Mouse (Mus musculus): ENCODE data around the gene Flii.

Flii gene

GRCm38 (mm10) chr11:60726601-60727391, at the start of gene Flii:
Gene Flii (minus strand): TSS chr11:60727263.
- DNase-seq (ENCODE audit: low spot score) = peak; percentile 88

GRCm38 (mm10) chr11:60776107-60776828, 49.2 kb upstream of the Flii start:
- no peak for DNase-seq (ENCODE audit: low spot score)

DNA sequence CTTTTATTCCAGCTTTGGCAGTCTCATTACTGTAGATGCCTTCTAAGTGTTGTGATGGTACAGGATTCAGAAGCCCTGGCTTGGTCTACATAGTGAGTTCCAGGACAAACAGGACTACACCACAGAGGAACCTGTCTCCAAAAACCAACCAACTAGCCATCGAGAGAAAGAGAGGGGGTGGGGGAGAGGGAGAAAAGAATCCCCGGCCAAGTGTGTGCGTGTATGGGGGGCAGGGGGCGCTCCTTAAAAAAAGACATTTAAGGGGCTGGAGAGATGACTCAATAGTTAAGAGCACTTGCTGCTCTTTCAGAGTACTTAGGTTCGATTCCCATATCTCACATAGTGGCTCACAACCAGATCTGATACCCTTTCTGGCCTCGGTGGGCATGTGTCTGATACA, 48.5 kb upstream of the Flii start:
- DNase-seq (ENCODE audit: low spot score) = no peak

DNA sequence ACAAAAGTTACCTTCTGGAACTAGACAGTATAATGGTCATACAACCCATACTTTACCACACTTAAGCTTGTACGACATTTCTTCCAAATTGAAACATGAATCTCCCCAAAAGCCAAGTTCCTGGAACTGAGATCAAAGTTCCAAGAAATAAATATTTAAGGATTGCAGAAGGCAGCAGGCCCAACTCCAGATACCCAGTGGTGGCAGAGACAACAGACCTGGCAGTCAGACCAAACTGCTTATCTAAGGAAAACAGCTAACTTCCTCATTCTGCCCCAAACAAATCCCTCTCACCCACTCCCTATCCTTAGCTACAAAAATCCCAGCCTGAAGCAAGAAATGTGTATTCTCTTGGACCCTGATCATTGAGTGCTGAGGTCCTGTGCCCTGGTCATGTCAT, 47.8 kb upstream of the Flii start:
- DNase-seq (ENCODE audit: low spot score) = no peak

DNA sequence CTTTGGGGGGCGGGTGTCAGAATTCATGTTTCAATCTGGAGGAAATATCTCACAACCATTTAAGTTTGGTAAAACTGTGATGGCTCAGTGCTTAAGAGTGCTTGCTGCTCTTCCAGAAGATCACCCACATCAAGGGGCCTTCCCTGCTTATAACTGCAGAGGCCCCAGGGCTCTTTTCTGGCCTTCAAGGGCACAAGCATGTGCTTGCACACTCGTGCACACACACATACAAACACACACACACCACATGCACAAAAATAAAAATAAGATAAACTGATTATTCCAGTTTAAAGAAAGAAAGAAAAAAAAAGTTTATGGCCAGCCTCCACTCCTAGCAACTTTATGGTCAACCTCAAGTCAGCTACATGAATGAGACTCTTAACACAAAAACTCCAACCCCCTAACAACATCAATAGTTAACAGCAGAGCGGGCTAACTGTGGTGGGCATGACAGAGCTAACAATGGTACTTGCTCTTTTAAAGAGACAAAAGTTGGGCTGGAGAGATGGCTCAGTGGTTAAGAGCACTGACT, 47.2 kb upstream of the Flii start:
- no peak for DNase-seq (ENCODE audit: low spot score)

DNA sequence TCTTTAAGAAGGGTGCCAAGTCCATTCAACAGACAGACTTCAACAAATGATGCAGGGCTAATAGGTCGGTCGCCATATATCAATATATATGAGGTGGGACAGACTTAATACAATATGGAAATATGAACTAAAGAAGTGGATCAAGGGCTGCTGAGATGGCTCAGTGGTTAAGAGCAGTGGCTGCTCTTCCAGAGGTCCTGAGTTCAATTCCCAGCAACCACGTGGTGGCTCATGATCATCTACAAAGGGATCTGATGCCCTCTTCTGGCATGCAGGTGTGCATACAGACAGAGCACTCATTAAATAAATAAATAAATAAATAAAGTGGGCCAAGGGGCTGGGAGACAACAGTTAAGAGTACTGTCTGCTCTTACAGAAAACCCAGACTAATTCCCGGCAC, 45.1 kb upstream of the Flii start:
- no peak for DNase-seq (ENCODE audit: low spot score)

GRCm38 (mm10) chr11:60770776-60771175, 43.7 kb upstream of the Flii start:
- DNase-seq (ENCODE audit: low spot score) = no peak

DNA sequence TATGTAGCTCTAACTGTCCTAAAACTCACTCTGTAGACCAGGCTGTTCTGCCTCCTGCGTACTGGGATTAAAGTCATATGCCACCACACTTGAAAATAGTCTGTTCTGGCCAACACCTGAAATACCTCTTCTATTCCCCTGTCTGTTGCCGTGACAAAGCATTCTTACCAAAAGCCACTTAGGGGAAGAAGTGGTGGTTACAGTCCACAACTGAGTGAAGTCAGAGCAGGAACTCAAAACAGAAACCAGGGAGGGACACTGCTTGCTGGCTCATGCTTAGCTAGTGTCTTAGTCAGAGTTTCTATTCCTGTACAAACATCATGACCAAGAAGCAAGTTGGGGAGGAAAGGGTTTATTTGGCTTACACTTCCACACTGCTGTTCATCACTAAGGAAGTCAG, 42.3 kb upstream of the Flii start:
- no peak for DNase-seq (ENCODE audit: low spot score)

GRCm38 (mm10) chr11:60766969-60767368, 39.9 kb upstream of the Flii start:
- DNase-seq (ENCODE audit: low spot score) = no peak

- DNase-seq (ENCODE audit: low spot score) = no peak
Measured at GRCm38 (mm10) chr11:60761681-60762080, 34.6 kb upstream of the Flii start.

DNA sequence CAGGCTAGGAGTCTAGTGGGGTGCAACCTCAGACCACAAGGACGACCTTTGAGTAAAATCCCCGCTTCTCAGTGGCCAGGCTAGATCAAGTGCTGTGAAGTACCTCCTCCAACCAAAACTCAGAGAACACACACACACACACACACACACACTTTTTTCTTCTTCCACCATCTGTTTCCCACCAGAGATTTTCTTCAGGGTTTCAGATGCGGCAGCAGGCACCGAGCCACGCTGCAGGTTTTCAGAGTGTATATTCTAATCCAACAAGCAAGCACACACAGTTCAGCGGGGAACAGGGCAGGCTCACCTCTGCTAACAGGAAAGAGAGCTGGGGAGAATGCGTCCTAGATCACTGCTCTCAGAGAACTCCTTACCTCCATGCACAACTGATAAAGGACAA, 28.5 kb upstream of the Flii start:
- no peak for DNase-seq (ENCODE audit: low spot score)

DNA sequence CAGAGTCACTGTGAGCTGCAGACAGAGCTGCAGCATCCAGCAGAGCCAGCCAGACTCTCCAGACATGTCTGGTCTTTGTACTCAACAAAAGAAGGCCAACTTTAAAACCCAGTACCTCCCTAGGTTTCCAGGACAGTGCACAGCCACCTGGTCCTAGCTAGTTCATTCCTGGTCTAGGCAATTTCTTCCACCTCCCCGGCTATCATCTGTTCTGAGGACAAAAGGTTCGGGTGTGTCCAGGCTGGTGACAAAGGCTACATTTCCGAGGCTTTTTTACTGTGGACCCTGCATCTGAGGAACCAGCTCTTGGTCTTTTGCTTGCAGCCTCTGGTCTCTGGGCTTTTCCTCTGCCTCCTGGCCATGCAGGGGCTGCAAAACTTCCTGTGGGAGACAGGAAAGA, 13.3 kb upstream of the Flii start:
- DNase-seq (ENCODE audit: low spot score) = no peak

DNA sequence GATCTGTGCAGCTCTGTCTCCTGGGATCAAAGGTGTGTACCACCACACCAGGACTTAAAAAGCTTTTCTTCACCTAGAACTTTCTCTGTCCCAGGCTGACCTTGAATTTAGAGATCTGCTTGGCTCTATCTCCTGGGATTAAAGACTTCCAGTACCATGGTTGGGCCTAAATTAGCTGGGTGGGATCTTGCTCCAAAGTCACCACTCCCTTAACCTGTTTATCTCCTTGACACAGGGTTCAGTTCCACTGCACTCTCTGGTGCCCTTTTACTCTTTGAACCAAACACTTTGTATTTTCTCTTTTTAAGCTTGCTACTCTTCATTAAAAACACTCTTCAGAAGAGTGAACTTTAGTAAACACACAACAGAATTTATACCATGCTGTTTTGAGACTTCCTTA, 10.4 kb upstream of the Flii start:
- DNase-seq (ENCODE audit: low spot score) = no peak

DNA sequence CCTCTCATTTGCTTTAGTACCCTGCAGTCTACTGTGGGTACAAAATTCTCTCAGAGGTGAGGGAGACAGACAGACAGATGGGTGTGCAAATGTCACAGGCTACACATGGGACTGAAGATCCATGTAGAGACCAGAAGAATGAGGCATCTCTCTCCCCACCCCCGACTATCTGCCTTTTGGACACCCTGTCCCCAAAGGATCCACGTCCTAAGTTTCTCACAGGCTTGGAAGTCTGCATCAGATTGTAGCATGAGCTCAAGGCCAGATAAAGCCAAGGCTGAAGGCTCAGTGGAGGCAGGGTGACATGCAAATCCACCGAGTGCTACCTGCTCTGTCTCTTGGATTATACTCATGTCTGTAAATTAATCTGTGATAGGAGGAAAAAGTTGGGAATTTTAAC, 9.4 kb upstream of the Flii start:
- no peak for DNase-seq (ENCODE audit: low spot score)

DNA sequence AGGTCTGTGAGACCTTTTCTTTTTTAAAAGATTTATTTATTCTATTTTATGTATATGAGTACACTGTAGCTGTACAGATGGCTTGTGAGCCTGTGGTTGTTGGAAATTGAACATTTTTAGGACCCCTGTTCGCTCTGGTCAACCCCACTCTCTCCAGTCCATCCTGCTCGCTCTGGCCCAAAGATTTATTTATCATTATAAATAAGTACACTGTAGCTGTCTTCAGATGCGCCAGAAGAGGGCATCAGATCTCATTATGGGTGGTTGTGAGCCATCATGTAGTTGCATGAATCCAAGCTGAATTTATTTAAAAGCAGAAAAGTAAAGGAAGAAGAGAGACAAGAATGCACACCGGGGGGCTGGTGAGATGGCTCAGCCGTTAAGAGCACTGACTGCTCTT, 8.1 kb upstream of the Flii start:
- DNase-seq (ENCODE audit: low spot score) = no peak

DNA sequence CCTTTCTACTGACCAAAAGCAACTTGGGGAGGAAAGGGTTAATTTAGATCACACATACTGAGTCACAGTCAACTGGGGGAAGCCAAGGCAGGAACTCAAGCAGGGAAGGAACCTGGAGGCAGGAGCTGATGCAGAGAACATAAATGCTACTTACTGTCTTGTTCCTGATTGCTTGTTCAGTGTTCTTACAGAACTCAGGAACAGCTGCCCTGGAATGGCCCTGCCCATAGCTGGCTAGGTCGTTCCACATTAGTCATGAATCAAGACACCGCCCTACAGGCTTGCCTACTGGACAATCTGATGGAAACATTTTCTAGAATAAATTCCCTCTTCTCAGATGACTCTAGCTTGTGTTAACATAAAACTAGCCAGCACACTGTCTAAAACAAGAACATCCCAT, 7.1 kb upstream of the Flii start:
- DNase-seq (ENCODE audit: low spot score) = no peak

DNA sequence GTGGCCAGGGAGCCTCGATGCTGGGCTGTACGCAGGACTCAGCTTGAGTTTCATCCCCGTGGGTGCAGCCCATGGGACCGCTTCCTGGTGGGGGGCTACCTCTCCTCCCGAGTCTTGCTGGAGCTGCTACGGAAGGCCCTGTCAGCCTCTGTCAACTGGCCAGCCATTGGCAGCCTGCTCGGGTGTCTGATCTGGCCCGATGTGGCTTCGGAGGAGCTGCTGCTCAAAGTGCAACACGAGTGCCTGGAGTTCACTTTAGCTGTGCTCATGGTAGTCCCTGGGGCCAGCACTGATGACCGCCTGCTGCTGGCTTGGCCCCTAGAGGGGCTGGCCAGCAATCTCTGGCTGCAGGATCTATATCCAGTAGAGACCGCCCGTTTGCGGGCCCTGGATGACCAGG, 4.2 kb upstream of the Flii start:
- no peak for DNase-seq (ENCODE audit: low spot score)

DNA sequence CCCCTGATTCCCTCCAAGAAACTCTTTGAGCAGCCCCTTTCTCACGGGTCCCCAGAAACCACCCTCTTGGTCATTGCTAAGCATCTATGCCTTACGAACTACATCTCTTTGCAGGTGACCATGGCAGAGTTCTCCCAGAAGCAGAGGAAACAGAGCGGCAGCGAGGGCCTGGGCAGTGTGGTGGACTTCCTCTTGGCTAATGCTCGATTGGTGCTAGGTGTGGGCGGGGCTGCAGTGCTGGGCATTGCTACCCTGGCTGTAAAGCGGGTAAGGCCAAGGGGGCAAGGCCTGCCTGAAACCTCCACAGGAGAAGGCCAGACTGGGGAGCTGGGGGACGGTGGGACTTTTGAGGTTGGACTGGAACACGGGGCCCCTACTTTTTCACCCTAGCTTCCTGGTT, 3.1 kb upstream of the Flii start:
- no peak for DNase-seq (ENCODE audit: low spot score)

DNA sequence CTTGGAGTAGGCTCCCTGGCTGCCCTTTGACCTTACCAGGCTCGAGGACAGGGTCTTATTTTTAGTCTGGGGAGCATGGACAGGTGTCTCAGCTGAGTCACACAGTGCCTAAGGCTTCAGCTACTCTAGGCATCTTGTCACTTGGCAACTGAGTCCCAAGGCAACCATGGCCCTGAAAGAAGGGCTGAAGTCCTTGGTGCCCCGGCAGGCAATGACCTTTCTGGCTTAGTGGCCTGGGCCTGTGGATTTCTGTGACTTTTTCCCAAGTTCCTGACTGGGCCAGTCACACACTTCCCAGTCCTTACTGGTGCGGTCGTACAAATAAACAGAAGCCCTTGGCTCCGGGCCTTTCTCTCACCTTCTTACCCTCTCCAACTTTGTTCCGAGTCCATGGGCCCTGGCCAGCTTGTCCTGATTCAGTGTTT, 2.2 kb upstream of the Flii start:
- DNase-seq (ENCODE audit: low spot score) = no peak

DNA sequence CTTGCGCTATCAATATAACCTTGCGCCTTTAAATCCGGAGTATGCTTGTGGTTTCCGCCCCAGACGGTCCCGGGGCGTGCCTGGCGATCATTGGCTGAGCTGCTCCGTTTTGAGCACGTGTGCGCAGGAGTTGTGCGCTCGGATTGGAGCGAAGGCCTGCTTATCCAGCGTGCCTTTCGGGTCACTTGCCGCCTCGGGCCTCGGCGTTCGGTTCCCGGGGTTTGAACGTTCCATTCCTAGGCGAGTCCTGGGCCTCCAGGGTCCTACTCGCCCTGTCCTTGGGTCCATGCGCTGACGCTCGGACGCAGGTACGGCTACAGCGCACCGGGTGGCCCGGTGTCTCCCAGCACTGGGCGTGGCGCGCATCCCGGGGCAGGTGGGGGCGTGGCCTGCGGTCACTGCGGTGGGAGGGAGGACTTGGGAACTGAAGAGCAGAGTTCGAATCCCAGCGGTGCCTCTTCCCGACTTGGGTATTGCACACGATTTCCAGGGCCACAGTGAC, 1.2 kb upstream of the Flii start, which contains the start of gene Mief2:
Mief2 (plus strand) TSS at position 139 of the 502 bp plus-strand sequence.
- DNase-seq (ENCODE audit: low spot score) = peak; percentile 86

- DNase-seq (ENCODE audit: low spot score) = no peak
Measured at GRCm38 (mm10) chr11:60727392-60728140, 503 bp upstream of the Flii start.

DNA sequence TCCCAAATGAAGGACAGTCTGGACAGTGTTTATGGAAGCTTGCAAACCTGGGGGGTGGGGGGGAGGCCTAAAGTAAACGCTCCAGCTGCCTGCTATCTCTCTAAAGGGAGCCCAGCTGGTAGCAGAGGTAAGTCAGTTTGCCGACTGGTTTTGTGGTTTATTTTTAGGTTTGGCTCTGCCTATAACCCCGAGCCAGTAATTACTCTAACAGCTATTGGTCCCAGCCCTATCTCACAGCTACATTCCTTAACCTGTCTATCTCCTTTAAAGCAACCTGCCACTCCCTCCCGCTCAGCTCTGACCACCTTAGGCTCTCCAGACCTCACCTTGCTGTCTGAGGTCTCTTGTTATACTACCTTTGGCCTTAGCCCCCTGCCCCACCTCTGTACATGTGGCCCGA, 7.8 kb downstream of the Flii start:
- no peak for DNase-seq (ENCODE audit: low spot score)
